Mouse (Mus musculus): ENCODE results near the gene Foxf2. TPM values are rescaled to one million over a fixed set of nuclear protein-coding genes. Genes with fewer than 3 reads are reported as not detected.

Foxf2 gene
- polyA plus RNA-seq (2012; ENCODE audit: insufficient read depth, insufficient read length, low replicate concordance, missing spikeins): not detected in 2 replicates

GRCm38 (mm10) chr13:31625333-31626101, at the start of gene Foxf2:
Gene Foxf2, plus strand, starts transcription at chr13:31625816.
- H3K4me3 ChIP-seq (ENCODE audit: insufficient read depth, low read depth, low read length): peak within 1 kb of the TSS; percentile 44
- H3K27ac ChIP-seq (ENCODE audit: insufficient read depth, low read depth, low read length): no peak within 1 kb of the TSS
- H3K4me1 ChIP-seq (ENCODE audit: control insufficient read depth, insufficient read depth, low read length): peaks cover 27% of the 10 kb centered on the region
- TF ChIP-seq CTCF (IDR thresholded peaks at IDR 0.05; ENCODE audit: insufficient read depth, low read depth, low read length) (no peak), POLR2A (IDR thresholded peaks at IDR 0.05; ENCODE audit: insufficient read depth, low read depth, low read length) (no peak)
- WGBS: under 1% methylated on average over 74 of the region's 74 CpGs

GRCm38 (mm10) chr13:31576696-31577095, 48.9 kb upstream of the Foxf2 start:
- no peak overlapping the region for H3K27ac ChIP-seq (ENCODE audit: insufficient read depth, low read depth, low read length)
- WGBS: 83% methylated on average over 4 of the region's 4 CpGs
- H3K4me1 ChIP-seq (ENCODE audit: control insufficient read depth, insufficient read depth, low read length): peaks cover 7% of the 10 kb centered on the region
- H3K4me3 ChIP-seq (ENCODE audit: insufficient read depth, low read depth, low read length): no peak overlapping the region
- TF ChIP-seq CTCF (IDR thresholded peaks at IDR 0.05; ENCODE audit: insufficient read depth, low read depth, low read length) (no peak), POLR2A (IDR thresholded peaks at IDR 0.05; ENCODE audit: insufficient read depth, low read depth, low read length) (no peak)

DNA sequence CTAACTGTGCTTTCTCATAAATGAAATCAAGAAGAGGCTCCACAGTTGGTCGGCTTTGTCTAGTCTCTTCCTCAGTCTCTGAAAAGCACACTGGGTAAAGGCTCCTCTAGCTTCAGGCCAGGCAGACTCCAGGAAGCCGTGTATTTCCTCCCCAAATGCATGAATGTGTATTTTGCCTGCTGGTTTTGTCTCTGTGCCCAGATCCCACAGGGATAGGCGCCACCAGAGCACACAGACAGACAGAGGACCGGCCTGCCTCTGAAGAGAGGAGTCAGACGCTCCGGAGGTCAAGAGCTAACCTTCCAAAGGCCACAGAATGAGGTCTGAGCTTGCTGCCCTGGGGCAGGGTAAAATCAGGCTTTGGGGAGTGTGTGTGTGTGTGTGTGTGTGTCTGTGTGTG, 48.0 kb upstream of the Foxf2 start:
- H3K4me1 ChIP-seq (ENCODE audit: control insufficient read depth, insufficient read depth, low read length): peaks cover 7% of the 10 kb centered on the region
- no peak overlapping the region for H3K4me3 ChIP-seq (ENCODE audit: insufficient read depth, low read depth, low read length)
- H3K27ac ChIP-seq (ENCODE audit: insufficient read depth, low read depth, low read length): no peak overlapping the region
- 53% methylated on average over 6 of the region's 6 CpGs for WGBS
- TF ChIP-seq POLR2A (IDR thresholded peaks at IDR 0.05; ENCODE audit: insufficient read depth, low read depth, low read length) (no peak), CTCF (IDR thresholded peaks at IDR 0.05; ENCODE audit: insufficient read depth, low read depth, low read length) (no peak)

GRCm38 (mm10) chr13:31578389-31578788, 47.2 kb upstream of the Foxf2 start:
- Histone ChIP-seq H3K4me1 (ENCODE audit: control insufficient read depth, insufficient read depth, low read length) (peaks cover 7% of the 10 kb centered on the region), H3K27ac (ENCODE audit: insufficient read depth, low read depth, low read length) (no peak overlapping the region), H3K4me3 (ENCODE audit: insufficient read depth, low read depth, low read length) (no peak overlapping the region)
- no peak for TF ChIP-seq POLR2A (IDR thresholded peaks at IDR 0.05; ENCODE audit: insufficient read depth, low read depth, low read length)
- TF ChIP-seq CTCF (IDR thresholded peaks at IDR 0.05; ENCODE audit: insufficient read depth, low read depth, low read length): no peak
- WGBS: 40% methylated on average over 10 of the region's 10 CpGs

- 74% methylated on average over 9 of the region's 9 CpGs for whole genome bisulfite sequencing
- Histone ChIP-seq H3K4me3 (ENCODE audit: insufficient read depth, low read depth, low read length) (no peak overlapping the region), H3K27ac (ENCODE audit: insufficient read depth, low read depth, low read length) (no peak overlapping the region), H3K4me1 (ENCODE audit: control insufficient read depth, insufficient read depth, low read length) (peaks cover 7% of the 10 kb centered on the region)
- TF ChIP-seq POLR2A (IDR thresholded peaks at IDR 0.05; ENCODE audit: insufficient read depth, low read depth, low read length) (no peak), CTCF (IDR thresholded peaks at IDR 0.05; ENCODE audit: insufficient read depth, low read depth, low read length) (no peak)
Measured at GRCm38 (mm10) chr13:31579866-31580265, 45.8 kb upstream of the Foxf2 start.

DNA sequence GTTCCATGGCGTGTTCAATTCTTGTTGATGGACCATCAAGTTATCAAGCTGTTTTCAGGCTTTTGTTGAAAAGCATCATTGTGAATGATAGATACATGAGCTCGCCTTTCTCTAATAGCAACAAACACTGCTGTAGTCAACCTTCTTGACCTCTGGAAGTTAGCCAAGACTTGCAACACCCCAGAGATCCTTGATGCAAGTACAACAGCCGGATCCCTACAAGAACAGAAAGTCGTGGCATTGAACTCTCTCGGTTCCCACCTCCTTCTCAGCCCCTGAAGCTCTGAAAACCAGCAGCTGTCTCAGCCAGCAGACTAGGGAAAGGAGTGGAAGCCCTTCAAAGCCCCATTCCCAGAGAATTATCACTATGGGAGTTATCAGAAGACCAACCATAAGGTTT, 38.3 kb upstream of the Foxf2 start:
- TF ChIP-seq CTCF (IDR thresholded peaks at IDR 0.05; ENCODE audit: insufficient read depth, low read depth, low read length) (no peak), POLR2A (IDR thresholded peaks at IDR 0.05; ENCODE audit: insufficient read depth, low read depth, low read length) (no peak)
- no peaks in the 10 kb centered on the region for H3K4me1 ChIP-seq (ENCODE audit: control insufficient read depth, insufficient read depth, low read length)
- 85% methylated on average over 5 of the region's 5 CpGs for WGBS
- H3K27ac ChIP-seq (ENCODE audit: insufficient read depth, low read depth, low read length): no peak overlapping the region
- H3K4me3 ChIP-seq (ENCODE audit: insufficient read depth, low read depth, low read length): no peak overlapping the region

- 75% methylated on average over 5 of the region's 5 CpGs for WGBS
- H3K4me3 ChIP-seq (ENCODE audit: insufficient read depth, low read depth, low read length): no peak overlapping the region
- no peaks in the 10 kb centered on the region for H3K4me1 ChIP-seq (ENCODE audit: control insufficient read depth, insufficient read depth, low read length)
Measured at GRCm38 (mm10) chr13:31599576-31599975, 26.0 kb upstream of the Foxf2 start.

GRCm38 (mm10) chr13:31603964-31604363, 21.7 kb upstream of the Foxf2 start:
- Histone ChIP-seq H3K27ac (ENCODE audit: insufficient read depth, low read depth, low read length) (no peak overlapping the region), H3K4me1 (ENCODE audit: control insufficient read depth, insufficient read depth, low read length) (no peaks in the 10 kb centered on the region), H3K4me3 (ENCODE audit: insufficient read depth, low read depth, low read length) (no peak overlapping the region)
- no peak for TF ChIP-seq POLR2A (IDR thresholded peaks at IDR 0.05; ENCODE audit: insufficient read depth, low read depth, low read length)
- TF ChIP-seq CTCF (IDR thresholded peaks at IDR 0.05; ENCODE audit: insufficient read depth, low read depth, low read length): no peak
- 40% methylated on average over 6 of the region's 6 CpGs for WGBS

More at GRCm38 (mm10) chr13:31599576-31599975, 26.0 kb upstream of the Foxf2 start:
- H3K27ac ChIP-seq (ENCODE audit: insufficient read depth, low read depth, low read length): no peak overlapping the region
- TF ChIP-seq CTCF (IDR thresholded peaks at IDR 0.05; ENCODE audit: insufficient read depth, low read depth, low read length) (no peak), POLR2A (IDR thresholded peaks at IDR 0.05; ENCODE audit: insufficient read depth, low read depth, low read length) (no peak)

GRCm38 (mm10) chr13:31614724-31615465, 10.7 kb upstream of the Foxf2 start:
- H3K4me1 ChIP-seq (ENCODE audit: control insufficient read depth, insufficient read depth, low read length): peaks cover 3% of the 10 kb centered on the region; the same call in 1 of the 2 replicates
- H3K4me3 ChIP-seq (ENCODE audit: insufficient read depth, low read depth, low read length): no peak overlapping the region
- no peak for TF ChIP-seq POLR2A (IDR thresholded peaks at IDR 0.05; ENCODE audit: insufficient read depth, low read depth, low read length)
- no peak for TF ChIP-seq CTCF (IDR thresholded peaks at IDR 0.05; ENCODE audit: insufficient read depth, low read depth, low read length)
- no peak overlapping the region for H3K27ac ChIP-seq (ENCODE audit: insufficient read depth, low read depth, low read length)
- 8% methylated on average over 38 of the region's 38 CpGs for WGBS
